Mouse (Mus musculus) lung, postnatal 36 days (tissue): ENCODE data around the gene Samd8.

Experiments used
- DNase-seq: peaks from one replicate; pipeline ENCODE4 v3.0.0; 2022; ENCODE audit warnings: mixed read lengths

Gene Samd8

GRCm38 (mm10) chr14:21800641-21801040 lies 50.3 kb downstream of the Samd8 start:
- no peak for DNase-seq

GRCm38 (mm10) chr14:21801624-21802023 lies 51.3 kb downstream of the Samd8 start:
- DNase-seq = no peak

GRCm38 (mm10) chr14:21802543-21803206 lies 52.3 kb downstream of the Samd8 start:
- no peak for DNase-seq

- no peak for DNase-seq
These were observed 55.9 kb downstream of the Samd8 start for GRCm38 (mm10) chr14:21806203-21806602.

- DNase-seq = peak; percentile 44
These were observed 56.4 kb downstream of the Samd8 start for GRCm38 (mm10) chr14:21806631-21807160.

- peak; percentile 63 for DNase-seq
These were observed 58.0 kb downstream of the Samd8 start for GRCm38 (mm10) chr14:21808208-21808922.

- no peak for DNase-seq
These were observed 59.1 kb downstream of the Samd8 start for GRCm38 (mm10) chr14:21809418-21809817.

GRCm38 (mm10) chr14:21811301-21811700 lies 61.0 kb downstream of the Samd8 start:
- DNase-seq = no peak

- no peak for DNase-seq
These were observed 61.5 kb downstream of the Samd8 start for GRCm38 (mm10) chr14:21811744-21812393.

GRCm38 (mm10) chr14:21812590-21813162 lies 62.3 kb downstream of the Samd8 start:
- DNase-seq = peak; percentile 93

- peak; percentile 27 for DNase-seq
These were observed 62.9 kb downstream of the Samd8 start for GRCm38 (mm10) chr14:21813216-21813615.

- peak; percentile 66 for DNase-seq
These were observed 63.5 kb downstream of the Samd8 start for GRCm38 (mm10) chr14:21813847-21814246.

- DNase-seq = no peak
These were observed 64.3 kb downstream of the Samd8 start for GRCm38 (mm10) chr14:21814606-21815005.

GRCm38 (mm10) chr14:21816255-21816654 lies 65.9 kb downstream of the Samd8 start:
- no peak for DNase-seq

- no peak for DNase-seq
These were observed 67.1 kb downstream of the Samd8 start for GRCm38 (mm10) chr14:21817453-21817852.

- DNase-seq = no peak
These were observed 70.7 kb downstream of the Samd8 start for GRCm38 (mm10) chr14:21820880-21821505.

- no peak for DNase-seq
These were observed 72.0 kb downstream of the Samd8 start for GRCm38 (mm10) chr14:21822307-21822706.

- peak; percentile 95 for DNase-seq
These were observed 72.6 kb downstream of the Samd8 start for GRCm38 (mm10) chr14:21822795-21823374.

- DNase-seq = peak; percentile 44
These were observed 73.6 kb downstream of the Samd8 start for GRCm38 (mm10) chr14:21823897-21824296.

GRCm38 (mm10) chr14:21824938-21825337 lies 74.6 kb downstream of the Samd8 start, which contains the start of gene Vdac2:
Vdac2 (plus strand) TSS chr14:21825238.
- DNase-seq = no peak

- DNase-seq = no peak
These were observed 75.6 kb downstream of the Samd8 start for GRCm38 (mm10) chr14:21825786-21826491.
